Mouse (Mus musculus): ENCODE results near the gene Gpr153.

The Gpr153 gene

DNA sequence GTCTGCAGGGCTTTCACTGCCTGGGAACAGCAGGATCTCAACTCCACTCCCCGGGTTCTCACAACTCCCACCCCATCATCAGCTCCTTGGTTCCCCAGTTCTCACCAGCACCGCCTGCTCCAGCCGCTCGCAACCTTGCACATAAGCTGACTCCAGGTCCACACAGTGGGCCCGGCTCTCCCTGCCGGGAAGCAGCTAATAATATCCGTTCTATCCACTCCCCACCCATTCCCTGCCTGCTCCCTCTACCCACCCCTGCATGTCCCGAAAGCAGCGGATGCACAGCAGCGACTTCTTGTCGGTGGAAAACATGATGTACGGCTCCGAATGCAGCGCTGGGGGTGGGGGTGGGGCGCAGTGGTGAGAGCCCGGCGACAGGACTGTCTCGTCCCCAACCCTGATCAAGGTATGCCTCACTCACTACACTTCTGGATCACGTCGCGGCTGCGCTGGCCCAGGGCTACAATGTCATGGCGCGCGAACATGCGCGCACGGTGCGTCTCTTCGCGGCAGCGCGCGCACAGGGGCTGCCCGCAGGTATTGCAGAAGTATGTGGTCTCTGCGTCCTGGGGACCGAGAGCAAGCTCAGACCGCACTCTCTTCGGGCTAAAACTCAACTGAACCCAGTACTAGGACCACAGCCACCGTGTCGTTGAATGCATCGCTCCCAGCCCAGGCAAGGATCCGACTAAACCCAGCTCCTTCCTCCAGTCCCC, 41.6 kb downstream of the Gpr153 start:
- DNase-seq (ENCODE audit: low spot score in 2 of 2): no peak

DNA sequence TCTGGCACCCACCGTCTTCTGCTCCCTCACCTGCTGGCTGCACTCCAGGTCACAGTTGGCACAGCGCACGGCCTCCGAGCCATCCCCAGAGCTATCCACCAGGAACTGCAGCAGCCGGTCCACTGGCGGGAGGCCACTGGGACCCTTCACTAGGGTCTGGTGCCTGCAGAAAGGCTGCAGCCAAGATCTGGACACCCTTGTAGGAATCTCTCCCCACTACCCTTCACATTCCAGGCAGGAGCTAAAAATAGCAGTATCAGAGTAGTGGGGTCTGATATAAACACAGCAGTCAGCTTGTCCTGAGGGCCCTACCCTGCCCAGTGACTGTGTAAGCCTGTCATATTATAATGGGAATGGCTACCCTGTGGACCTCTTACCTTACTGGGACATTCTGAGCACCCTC, 43.6 kb downstream of the Gpr153 start:
- no peak for DNase-seq (ENCODE audit: low spot score in 2 of 2)

DNA sequence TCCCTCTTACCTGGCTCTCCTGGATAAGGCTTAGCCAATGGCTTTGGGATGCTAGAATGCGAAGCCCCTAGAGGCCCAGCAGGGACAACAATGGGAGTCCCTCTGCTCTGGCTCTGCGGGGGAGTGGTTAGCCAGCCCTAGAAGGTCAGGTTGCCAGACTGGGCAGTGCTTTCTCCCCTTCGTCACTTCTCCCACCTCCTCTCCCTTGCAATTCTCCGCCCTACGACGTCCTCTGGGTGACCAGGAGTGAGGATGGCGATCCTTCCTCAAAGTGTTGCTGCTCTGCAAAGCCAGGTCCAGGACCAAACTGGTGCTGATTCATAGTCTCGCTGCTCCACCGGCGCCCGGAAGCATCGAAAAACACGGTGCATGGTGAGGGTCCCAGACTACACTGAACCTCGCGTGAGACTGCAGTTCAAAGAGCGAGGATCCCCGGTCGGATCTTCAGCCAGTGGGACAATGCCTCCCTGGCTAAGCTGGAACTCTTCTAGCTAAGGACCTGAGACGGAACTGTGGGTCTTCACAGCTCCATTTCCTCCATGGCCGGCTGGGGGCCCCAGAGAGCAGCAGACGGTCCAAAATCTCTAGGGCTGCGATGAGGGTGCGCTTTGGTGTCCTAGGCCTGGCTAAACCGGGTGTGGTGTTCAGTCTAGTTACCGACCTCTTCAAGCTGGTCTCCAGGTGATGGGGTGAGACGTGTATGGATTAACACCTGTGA, 44.6 kb downstream of the Gpr153 start, which contains the start of gene Rnf207:
Rnf207 (minus strand) TSS at position 477 of the 718 bp plus-strand sequence.
- no peak for DNase-seq (ENCODE audit: low spot score in 2 of 2)

DNA sequence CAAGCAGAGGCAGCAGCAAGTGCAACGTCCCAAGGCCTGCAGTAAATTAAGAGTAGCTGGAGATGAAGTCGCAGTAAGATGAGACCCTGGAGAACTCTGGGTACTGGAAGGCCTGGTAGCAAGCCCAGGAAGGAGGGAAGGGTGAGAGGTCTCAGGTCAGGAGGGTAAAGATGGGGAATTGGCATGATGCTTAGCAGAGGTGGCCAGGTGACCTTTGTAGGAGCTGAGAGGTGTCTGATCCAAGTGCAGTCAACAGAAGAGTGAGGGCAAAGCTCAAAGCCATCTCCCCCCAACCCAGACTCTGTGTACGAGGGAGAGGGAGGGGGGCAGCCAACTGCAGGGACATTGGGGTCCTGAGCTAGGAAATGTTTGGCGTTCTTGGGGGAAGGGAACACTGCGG, 47.4 kb downstream of the Gpr153 start:
- DNase-seq (ENCODE audit: low spot score in 2 of 2): no peak

DNA sequence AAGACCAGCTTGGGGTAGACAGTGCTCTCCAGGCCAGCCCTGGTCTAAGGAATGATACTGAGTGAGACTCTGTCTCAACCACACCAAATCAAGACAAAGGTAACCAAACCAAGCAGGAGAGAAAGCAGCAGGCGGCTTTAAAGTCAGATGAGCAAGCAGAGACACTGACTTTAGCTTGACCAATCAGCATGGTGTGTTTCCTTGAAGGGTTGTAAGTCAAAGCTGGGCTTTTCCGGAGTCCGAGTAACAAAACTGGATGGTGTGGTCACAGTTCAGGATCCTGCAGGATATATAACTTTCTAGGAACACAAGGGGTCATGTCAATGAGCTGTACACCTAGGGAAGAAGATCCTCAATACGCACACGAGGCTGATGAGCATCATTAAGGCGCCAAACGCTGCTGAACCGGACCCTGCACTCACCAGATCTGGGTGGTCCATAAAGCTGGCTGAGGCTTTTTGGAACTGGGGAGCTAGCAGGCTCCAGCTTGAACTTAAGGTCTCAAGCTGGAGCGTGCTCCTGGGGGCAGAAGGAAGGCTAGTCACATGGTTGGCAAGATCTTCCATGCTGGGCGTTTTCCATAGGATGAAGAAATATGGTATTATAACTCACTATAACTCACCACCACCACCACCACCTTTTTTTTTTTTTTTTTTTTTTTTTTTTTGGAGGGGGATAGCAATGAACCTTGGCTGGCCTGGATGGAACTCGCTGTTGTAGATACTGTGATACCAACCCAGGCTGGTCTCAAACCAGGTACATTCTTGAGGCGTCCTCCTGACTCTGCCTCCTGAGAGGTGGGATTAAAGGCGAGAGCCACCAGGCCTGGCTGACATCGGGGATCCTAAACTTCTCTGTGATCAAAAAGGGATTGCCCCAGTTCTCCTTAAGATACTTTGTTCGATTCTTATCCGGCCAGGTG, 50.9 kb downstream of the Gpr153 start:
- no peak for DNase-seq (ENCODE audit: low spot score in 2 of 2)

DNA sequence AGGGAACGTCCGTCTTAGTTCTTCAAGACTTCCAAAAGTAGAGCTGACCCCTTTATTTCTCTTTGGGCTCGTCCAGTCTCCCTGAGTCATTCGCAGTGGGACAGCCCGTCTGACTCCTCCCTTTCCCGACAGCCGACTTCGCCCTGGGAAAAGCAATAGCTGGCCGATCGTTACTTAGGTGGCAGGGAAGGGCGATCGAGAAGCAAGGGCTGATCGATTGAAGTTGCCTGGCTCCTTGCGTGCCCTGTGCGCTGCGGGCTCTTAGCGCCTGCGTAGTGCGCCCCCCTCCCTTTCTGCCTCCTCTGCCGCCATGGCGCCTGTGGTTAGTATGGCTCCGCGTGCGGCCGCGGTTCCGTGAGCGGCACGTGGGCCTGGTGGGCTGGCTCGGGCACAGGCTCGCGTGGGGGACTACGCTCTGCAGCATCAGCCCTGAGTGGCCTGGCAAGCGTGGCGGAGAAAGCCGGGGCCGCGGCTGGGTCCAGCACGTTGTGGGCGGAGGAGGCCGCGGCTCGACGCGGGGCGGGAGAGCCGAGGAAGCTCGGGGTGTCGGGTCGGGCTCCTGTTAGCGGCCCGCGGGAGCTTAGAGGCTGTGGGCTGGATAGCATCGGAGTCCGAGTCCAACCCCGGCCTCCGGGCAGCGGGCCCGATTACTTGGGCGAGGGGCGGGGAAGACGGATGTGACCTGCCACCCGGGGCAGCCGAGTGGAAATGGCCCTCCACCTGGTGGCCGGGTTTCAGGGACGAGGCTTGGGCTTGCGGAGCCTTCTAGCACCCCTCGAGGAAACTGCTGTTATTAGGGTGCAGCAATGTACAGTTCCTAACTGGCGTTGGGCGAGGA, 51.8 kb downstream of the Gpr153 start, which contains the start of gene Rpl22:
Rpl22 (plus strand) TSS at position 169 of the 838 bp plus-strand sequence.
- peak; percentile 92 for DNase-seq (ENCODE audit: low spot score in 2 of 2)

DNA sequence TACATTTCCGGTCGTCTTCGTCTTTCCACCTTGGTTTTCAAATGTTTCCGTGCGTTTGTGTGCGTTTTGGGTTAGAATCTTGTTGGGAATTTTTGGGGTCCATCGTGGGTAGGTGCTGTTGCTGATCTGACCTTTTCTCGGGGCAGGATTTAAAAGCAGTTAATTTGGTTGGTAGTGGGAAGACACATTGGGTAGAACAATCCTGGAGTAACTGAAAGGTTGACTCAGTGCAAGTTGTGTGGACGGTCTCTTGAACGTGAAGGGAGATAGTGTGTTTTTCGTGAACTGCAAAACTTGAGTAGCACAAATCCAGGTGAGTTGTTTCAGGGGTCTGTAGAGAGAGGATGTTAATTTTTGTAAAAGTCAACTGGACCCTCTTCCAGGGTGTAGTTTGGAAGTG, 52.5 kb downstream of the Gpr153 start:
- no peak for DNase-seq (ENCODE audit: low spot score in 2 of 2)

DNA sequence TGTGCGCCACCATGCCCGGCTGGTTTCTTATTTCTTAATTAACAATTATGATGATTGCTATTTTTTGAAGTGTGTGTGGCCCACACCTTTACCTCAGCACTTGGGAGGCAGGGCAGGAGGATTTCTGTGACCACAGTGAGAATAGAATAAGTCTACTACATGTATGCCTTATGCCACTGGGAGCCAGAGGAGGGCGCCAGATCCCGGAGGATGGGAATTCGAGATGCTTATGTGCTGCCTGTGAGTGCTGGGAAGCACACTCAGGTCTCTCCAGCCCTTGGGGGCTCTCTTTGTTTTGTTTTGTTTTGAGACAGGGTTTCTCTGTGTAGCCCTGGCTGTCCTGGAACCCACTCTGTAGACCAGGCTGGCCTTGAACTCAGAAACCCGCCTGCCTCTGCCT, 54.7 kb downstream of the Gpr153 start:
- no peak for DNase-seq (ENCODE audit: low spot score in 2 of 2)

DNA sequence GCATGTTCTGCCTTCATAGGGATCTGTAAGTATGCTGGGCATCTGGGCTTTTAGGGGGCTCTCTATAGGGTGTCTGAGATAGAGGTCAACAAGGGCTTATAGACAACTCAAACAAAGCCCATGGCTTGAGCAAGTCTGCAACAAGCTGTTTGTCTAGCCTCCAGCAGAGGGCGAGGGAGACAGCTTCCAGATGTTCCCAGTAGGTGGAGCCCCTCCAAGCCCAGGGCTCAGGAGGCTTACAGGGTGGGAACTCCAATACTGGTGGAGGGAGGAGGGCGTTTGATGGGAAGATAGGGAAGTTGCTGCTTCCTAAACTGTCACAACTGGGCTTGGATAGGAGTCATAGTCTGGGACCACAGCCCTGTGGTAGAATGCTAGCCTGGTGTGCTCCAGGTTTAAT, 58.9 kb downstream of the Gpr153 start:
- peak in 1 of 2 experiments; percentile 70 for DNase-seq (ENCODE audit: low spot score in 2 of 2)

DNA sequence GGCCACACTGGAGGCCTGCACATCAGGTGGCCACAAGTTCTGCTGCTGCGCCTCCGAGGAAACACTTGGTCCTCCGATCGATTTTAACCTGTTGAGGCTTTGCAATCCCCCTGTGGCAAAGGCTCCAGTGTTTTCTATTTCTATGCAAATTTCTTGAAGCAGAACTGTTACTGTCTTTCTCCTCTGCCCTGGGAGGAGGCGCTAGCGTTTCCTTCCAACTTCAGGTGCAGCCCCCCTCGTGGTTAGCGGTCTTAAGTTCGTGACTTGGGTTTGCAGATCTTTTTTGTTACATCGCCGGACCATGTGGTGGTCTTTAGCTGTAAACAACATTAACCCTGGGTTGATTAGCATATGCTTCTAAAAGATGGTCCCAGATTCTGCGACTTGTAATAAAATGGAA, 59.6 kb downstream of the Gpr153 start:
- no peak for DNase-seq (ENCODE audit: low spot score in 2 of 2)

Data from frontal cortex, postnatal 10 days (tissue).